Mouse (Mus musculus) heart, postnatal 0 days (tissue): ENCODE measurements around the gene Pias4. TPM values are rescaled to one million over a fixed set of nuclear protein-coding genes. Genes with fewer than 3 reads are reported as not detected.
A peak's percentile ranks its signal among the peaks of the same experiment; 100 is the strongest.

Experiments used
- ATAC-seq: fragments of 200-750 bp; cut with Nextera tagmentation; 2 replicates; pipeline ENCODE4 v1.8.0; 2017; ENCODE audit warnings: low read depth, moderate number of reproducible peaks, moderate library complexity; ENCODE audit not compliant: insufficient read depth
- DNase-seq: peaks from one replicate; pipeline ENCODE4 v3.0.0-alpha.2; 2016; ENCODE audit warnings: low spot score
- H3K27ac ChIP-seq: fragments of 300-500 bp; sonication (generic); 2 replicates; pipeline ENCODE4 v1.5.1; 2014; ENCODE audit warnings: low read depth, mild to moderate bottlenecking
- H3K27me3 ChIP-seq: fragments of 300-500 bp; sonication (generic); 2 replicates; pipeline ENCODE4 v1.6.1; 2014; ENCODE audit warnings: low read length, mixed read lengths; ENCODE audit not compliant: control insufficient read depth, insufficient read depth
- H3K36me3 ChIP-seq: fragments of 300-500 bp; sonication (generic); replicated peaks from 2 replicates; pipeline ENCODE4 v1.6.1; 2014; ENCODE audit warnings: low read length, mixed read lengths; ENCODE audit not compliant: control insufficient read depth, insufficient read depth
- H3K4me1 ChIP-seq: fragments of 300-500 bp; sonication (generic); 2 replicates; pipeline ENCODE4 v1.6.1; 2014; ENCODE audit warnings: antibody characterized with exemption; ENCODE audit not compliant: control insufficient read depth, insufficient read depth
- H3K4me2 ChIP-seq: fragments of 300-500 bp; sonication (generic); 2 replicates; pipeline ENCODE4 v1.6.1; 2014; ENCODE audit warnings: low read depth, mild to moderate bottlenecking, low read length, moderate library complexity
- H3K4me3 ChIP-seq: fragments of 300-500 bp; sonication (generic); 2 replicates; pipeline ENCODE4 v1.5.1; 2014; ENCODE audit warnings: low read depth, low read length
- H3K9ac ChIP-seq: fragments of 300-500 bp; sonication (generic); replicated peaks from 2 replicates; pipeline ENCODE4 v1.6.1; 2014; ENCODE audit warnings: low read depth, low read length, mixed read lengths
- H3K9me3 ChIP-seq: fragments of 300-500 bp; sonication (generic); replicated peaks from 2 replicates; pipeline ENCODE4 v1.6.1; 2016; ENCODE audit warnings: low read length; ENCODE audit not compliant: control insufficient read depth
- CTCF ChIP-seq: IDR thresholded peaks from 2 replicates; pipeline ENCODE4 v1.5.1; 2016; ENCODE audit warnings: antibody characterized with exemption, control low read depth, low read depth
- EP300 ChIP-seq: IDR thresholded peaks from 2 replicates; pipeline ENCODE4 v1.6.1; 2016; ENCODE audit warnings: antibody characterized with exemption, low read depth
- WGBS: fragments of 180-500 bp; shearing (Covaris S2); extraction: QIAGEN DNeasy Blood & Tissue Kit; methylation state at CpG from one replicate; pipeline ENCODE4 v1.1.7; 2014; 5-methylcytosine and 5-hydroxymethylcytosine counted together
- polyA plus RNA-seq: library from polyadenylated mRNA; unstranded; fragments of >200 nt; fragmentation: Nextera tagmentation; extraction: Ambion mirVana; gene quantifications from 2 replicates; pipeline ENCODE4 v1.2.1, GENCODE M21; 2015
- total RNA-seq: library from RNA; depleted of rRNA; stranded (reverse); fragments of >200 nt; gene quantifications from 2 replicates; pipeline ENCODE4 v1.2.3, GENCODE M21; 2014; ENCODE audit warnings: low replicate concordance

Gene Pias4
- total and polyA plus RNA-seq, 2 experiments from 2014 or later = 14.4 to 19.8 TPM

DNA sequence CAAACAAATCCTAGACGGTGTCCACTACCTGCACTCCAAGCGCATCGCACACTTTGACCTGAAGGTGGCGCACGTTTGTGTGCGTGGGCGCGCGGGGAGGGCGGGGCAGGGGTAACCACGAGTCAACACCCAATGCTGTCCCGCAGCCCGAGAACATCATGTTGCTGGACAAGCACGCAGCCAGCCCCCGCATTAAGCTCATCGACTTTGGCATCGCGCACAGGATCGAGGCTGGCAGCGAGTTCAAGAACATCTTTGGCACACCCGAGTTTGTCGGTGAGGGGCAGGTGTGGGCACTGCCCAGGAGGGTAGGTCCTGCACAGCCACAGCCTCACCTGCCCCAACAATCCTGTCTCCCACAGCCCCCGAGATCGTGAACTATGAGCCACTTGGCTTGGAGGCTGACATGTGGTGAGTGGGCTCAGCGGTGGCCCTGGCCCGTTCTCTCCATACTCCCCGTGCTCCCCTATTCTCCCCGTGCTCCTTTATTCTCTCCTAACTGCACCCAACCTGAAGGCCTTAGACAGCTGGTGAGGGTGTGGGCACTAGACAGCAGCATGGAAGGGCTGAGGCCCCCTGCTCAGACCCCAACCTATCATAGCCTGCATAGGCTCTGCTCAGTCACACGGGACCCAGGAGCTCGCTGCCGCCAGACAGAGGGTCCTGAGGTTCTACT, 22.7 kb upstream of the Pias4 start:
- no peaks in the 10 kb centered on the region for H3K9me3 ChIP-seq
- TF ChIP-seq EP300 = no peak
- peak; percentile 51 for TF ChIP-seq CTCF
- ATAC-seq = no peak
- H3K4me1 ChIP-seq = peaks cover 15% of the 10 kb centered on the region; the same call in 1 of the 2 replicates
- no peak overlapping the region for H3K9ac ChIP-seq
- no peaks in the 10 kb centered on the region for H3K27me3 ChIP-seq
- no peak overlapping the region for H3K4me3 ChIP-seq
- whole genome bisulfite sequencing = 65% methylated on average over 31 of the region's 31 CpGs
- H3K27ac ChIP-seq = peak overlapping the region; percentile 98
- no peak for DNase-seq
- peaks cover 23% of the 10 kb centered on the region; the same call in 1 of the 2 replicates for H3K36me3 ChIP-seq
- no peak overlapping the region for H3K4me2 ChIP-seq

DNA sequence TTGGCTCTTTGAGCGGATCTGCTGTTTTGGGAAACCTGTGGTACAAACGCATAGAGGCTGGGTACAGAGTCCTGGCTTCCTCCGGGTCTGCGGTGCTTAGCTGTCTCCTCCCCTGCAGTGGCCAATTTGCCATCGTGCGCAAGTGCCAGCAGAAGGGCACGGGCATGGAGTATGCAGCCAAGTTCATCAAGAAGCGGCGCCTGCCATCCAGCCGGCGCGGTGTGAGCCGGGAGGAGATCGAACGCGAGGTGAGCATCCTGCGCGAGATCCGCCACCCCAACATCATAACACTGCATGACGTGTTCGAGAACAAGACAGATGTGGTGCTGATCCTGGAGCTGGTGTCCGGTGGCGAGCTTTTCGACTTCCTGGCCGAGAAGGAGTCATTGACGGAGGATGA, 22.1 kb upstream of the Pias4 start:
- H3K4me3 ChIP-seq = no peak overlapping the region
- peaks cover 20% of the 10 kb centered on the region; the same call in 1 of the 2 replicates for H3K4me1 ChIP-seq
- peaks cover 23% of the 10 kb centered on the region; the same call in 1 of the 2 replicates for H3K36me3 ChIP-seq
- H3K4me2 ChIP-seq = no peak overlapping the region
- no peak for DNase-seq
- no peak overlapping the region for H3K27ac ChIP-seq
- ATAC-seq = no peak
- H3K9me3 ChIP-seq = no peaks in the 10 kb centered on the region
- no peak overlapping the region for H3K9ac ChIP-seq
- no peaks in the 10 kb centered on the region for H3K27me3 ChIP-seq
- TF ChIP-seq EP300 (no peak), CTCF (no peak)
- 85% methylated on average over 26 of the region's 26 CpGs for WGBS

DNA sequence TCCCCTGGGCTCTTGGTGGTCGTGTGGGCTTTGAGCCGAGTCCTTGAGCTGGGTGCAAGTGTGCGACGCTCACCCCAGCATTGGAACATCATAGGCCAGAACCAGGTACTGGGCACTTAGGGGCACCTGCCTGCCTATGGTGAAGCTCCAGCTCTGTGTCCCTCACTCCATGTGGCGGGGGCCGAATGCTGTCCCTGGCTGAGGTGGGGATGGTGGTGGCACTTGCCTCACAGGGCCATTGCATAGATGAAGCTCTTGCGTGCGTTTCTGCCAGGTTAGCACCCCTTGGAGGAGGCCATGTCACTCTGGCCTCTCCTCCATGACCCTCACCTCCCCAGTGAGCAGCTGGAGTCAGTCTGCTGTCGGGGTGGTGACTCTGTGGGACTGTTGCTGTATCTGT, 19.4 kb upstream of the Pias4 start:
- no peak for TF ChIP-seq CTCF
- TF ChIP-seq EP300 = no peak
- H3K9me3 ChIP-seq = no peaks in the 10 kb centered on the region
- H3K9ac ChIP-seq = no peak overlapping the region
- no peak overlapping the region for H3K27ac ChIP-seq
- H3K27me3 ChIP-seq = no peaks in the 10 kb centered on the region
- DNase-seq (no peak), ATAC-seq (no peak)
- WGBS = 92% methylated on average over 9 of the region's 9 CpGs
- no peak overlapping the region for H3K4me2 ChIP-seq
- H3K4me3 ChIP-seq = no peak overlapping the region
- H3K36me3 ChIP-seq = peaks cover 25% of the 10 kb centered on the region
- peaks cover 21% of the 10 kb centered on the region for H3K4me1 ChIP-seq

DNA sequence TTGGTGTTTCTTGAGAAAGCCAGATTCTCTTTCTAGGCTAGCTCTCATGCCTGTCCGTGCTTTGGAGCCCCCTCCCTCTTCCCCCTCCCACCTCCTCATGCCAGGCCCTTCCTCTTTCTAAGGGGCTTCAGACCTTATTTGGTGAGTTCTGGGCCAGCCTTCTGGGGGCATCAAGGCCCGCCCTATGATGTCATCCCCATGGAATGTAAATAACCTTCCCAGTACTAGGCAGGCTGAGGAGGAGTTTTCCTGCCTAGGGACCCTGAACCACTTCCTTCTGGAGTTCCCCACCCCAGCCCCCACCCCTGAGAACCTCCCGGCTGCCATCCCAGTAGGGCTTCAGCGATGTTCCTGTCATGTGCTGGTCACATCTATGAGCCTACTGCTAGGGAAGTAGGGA, 17.0 kb upstream of the Pias4 start:
- peaks cover 49% of the 10 kb centered on the region for H3K36me3 ChIP-seq
- H3K27me3 ChIP-seq = no peaks in the 10 kb centered on the region
- WGBS = 9% methylated on average over 4 of the region's 4 CpGs
- peaks cover 14% of the 10 kb centered on the region for H3K4me1 ChIP-seq
- no peak overlapping the region for H3K4me3 ChIP-seq
- DNase-seq (peak; percentile 41), ATAC-seq (no peak)
- H3K27ac ChIP-seq = peak overlapping the region; percentile 90
- TF ChIP-seq CTCF (no peak), EP300 (peak; percentile 27; the same call in 1 of the 2 replicates)
- H3K4me2 ChIP-seq = no peak overlapping the region
- no peak overlapping the region for H3K9ac ChIP-seq
- H3K9me3 ChIP-seq = no peaks in the 10 kb centered on the region

DNA sequence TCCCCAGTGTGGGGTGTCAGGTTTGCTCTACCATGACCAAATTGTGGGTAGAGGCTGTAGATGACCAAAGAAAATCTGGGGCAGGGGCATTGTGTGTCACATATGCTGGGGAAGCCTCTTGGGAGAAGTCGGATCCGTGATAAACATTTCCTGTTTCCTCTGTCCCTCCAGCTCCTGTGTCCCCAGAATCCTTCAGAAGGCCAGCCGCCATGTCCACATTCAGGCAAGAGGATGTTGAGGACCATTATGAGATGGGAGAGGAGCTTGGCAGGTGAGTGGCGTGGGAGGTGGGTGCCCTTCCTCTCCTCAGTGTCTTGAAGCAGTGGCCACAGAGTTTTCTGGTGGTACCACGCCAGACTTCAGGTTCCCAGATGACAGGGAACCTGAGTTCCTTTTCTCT, 16.1 kb upstream of the Pias4 start, which contains the start of gene 4930442H23Rik:
4930442H23Rik (minus strand) TSS at position 45 of the 400 bp plus-strand sequence.
- ATAC-seq (no peak), DNase-seq (no peak)
- H3K27me3 ChIP-seq = no peaks in the 10 kb centered on the region
- peak within 1 kb of the TSS; percentile 90 for H3K27ac ChIP-seq
- TF ChIP-seq EP300 (no peak), CTCF (no peak)
- H3K4me3 ChIP-seq = peak within 1 kb of the TSS; percentile 62
- peaks cover 14% of the 10 kb centered on the region for H3K4me1 ChIP-seq
- no peaks in the 10 kb centered on the region for H3K9me3 ChIP-seq
- H3K4me2 ChIP-seq = peak within 1 kb of the TSS; percentile 58
- WGBS = 71% methylated on average over 5 of the region's 5 CpGs
- peaks cover 57% of the 10 kb centered on the region for H3K36me3 ChIP-seq
- peak within 1 kb of the TSS; percentile 63 for H3K9ac ChIP-seq
